Mouse (Mus musculus) C2C12 (cell line): ENCODE data around the gene Flywch1. TPM values are rescaled to one million over a fixed set of nuclear protein-coding genes. Genes with fewer than 3 reads are reported as not detected.

Source experiments
- H3K27me3 ChIP-seq: one replicate; pipeline ENCODE4 v1.6.1; 2011; ENCODE audit not compliant: control insufficient read depth, insufficient read depth, insufficient read length
- H3K36me3 ChIP-seq: one replicate; pipeline ENCODE4 v1.6.1; 2011; ENCODE audit not compliant: control insufficient read depth, insufficient read depth
- H3K4me3 ChIP-seq: one replicate; pipeline ENCODE4 v1.5.1; 2011; ENCODE audit warnings: mild to moderate bottlenecking, control low read depth; ENCODE audit not compliant: poor library complexity, insufficient read depth, severe bottlenecking
- H3K79me2 ChIP-seq: one replicate; pipeline ENCODE4 v1.6.1; 2011; ENCODE audit not compliant: control insufficient read depth, insufficient read depth
- H3K79me3 ChIP-seq: one replicate; pipeline ENCODE4 v1.6.1; 2011; ENCODE audit warnings: low read depth, control low read depth
- H3ac ChIP-seq: one replicate; pipeline ENCODE3; 2011; ENCODE audit warnings: low read depth; ENCODE audit not compliant: control insufficient read depth, insufficient read length
- CEBPB ChIP-seq: IDR thresholded peaks from one replicate; pipeline ENCODE4 v1.6.1; 2011; ENCODE audit warnings: low read depth, mild to moderate bottlenecking, control low read depth, moderate library complexity
- CTCF ChIP-seq: IDR thresholded peaks from one replicate; pipeline ENCODE4 v1.5.1; 2011; ENCODE audit not compliant: control insufficient read depth, insufficient read depth, insufficient read length
- FOSL1 ChIP-seq: IDR thresholded peaks from one replicate; pipeline ENCODE4 v1.8.0; 2011; ENCODE audit warnings: mild to moderate bottlenecking, low read length; ENCODE audit not compliant: poor library complexity, insufficient read depth, severe bottlenecking
- MAX ChIP-seq: IDR thresholded peaks from one replicate; pipeline ENCODE4 v1.6.1; 2011; ENCODE audit warnings: mild to moderate bottlenecking, control low read depth
- MYOD1 ChIP-seq: IDR thresholded peaks from one replicate; pipeline ENCODE4 v1.6.1; 2011; ENCODE audit warnings: low read depth; ENCODE audit not compliant: control insufficient read depth, insufficient read length
- MYOG ChIP-seq: IDR thresholded peaks from one replicate; pipeline ENCODE4 v1.6.1; 2011; ENCODE audit not compliant: control insufficient read depth, insufficient read length; ENCODE audit errors: extremely low read depth
- USF1 ChIP-seq: IDR thresholded peaks from one replicate; pipeline ENCODE4 v1.6.1; 2011; ENCODE audit warnings: low read depth, mild to moderate bottlenecking, control low read depth, moderate library complexity
- polyA plus RNA-seq: library from polyadenylated mRNA; unstranded; fragments of >200 nt; fragmentation: generic; extraction: Trizol; gene quantifications from one replicate; pipeline ENCODE4 v1.2.1, GENCODE M21; 2012; ENCODE audit warnings: missing spikeins

The Flywch1 gene
- polyA plus RNA-seq, 1 experiment, result 92.5 TPM

DNA sequence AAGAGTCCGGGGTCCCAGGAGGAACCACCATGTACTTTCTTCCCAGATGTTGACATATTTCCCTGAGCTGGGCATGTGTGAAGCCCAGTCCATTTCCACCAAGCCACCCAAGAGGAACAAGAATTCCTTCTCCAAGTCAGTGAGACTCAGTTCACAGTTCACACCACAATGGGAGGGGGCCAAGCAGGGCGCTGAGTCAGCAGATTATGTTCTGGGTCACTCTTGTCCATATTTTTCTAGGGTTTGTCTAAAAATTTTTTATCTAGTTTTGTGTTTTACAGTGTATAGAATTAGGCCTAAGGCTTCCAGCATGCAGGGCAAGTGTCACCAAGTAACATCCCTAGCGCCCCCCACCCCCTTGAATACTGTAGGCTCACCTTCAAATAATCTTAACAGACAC is 10.2 kb downstream of the Flywch1 start:
- no peak overlapping the region for H3ac ChIP-seq
- no peak for TF ChIP-seq MYOG
- no peak for TF ChIP-seq MAX
- TF ChIP-seq MYOD1, result no peak
- TF ChIP-seq CEBPB, result no peak
- no peak for TF ChIP-seq FOSL1
- no peak for TF ChIP-seq CTCF
- TF ChIP-seq USF1, result no peak
- H3K27me3 ChIP-seq, result no peaks in the 10 kb centered on the region
- H3K79me3 ChIP-seq, result no peaks in the 10 kb centered on the region
- H3K4me3 ChIP-seq, result no peak overlapping the region
- H3K36me3 ChIP-seq, result peaks cover 42% of the 10 kb centered on the region
- no peaks in the 10 kb centered on the region for H3K79me2 ChIP-seq

DNA sequence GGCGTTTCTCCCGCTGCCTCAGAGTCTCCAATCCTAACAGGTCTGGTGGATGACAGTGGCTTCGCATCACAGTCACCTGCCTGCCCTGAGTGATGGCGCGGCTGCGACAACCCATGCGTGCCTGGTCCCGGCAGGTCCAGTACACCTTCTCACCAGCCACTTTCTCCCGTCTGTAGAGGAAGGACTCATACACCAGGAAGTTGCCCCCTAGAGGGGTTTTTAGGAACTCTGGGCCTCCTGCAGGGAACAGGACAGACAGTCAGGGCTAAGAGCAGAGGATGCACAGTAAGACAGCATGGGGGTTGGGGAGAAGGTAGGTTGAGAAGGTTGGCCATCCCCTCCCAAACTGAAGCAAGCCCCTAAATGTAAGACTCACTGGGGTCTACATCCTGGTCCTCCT is 11.2 kb downstream of the Flywch1 start:
- Histone ChIP-seq H3ac (no peak overlapping the region), H3K4me3 (no peak overlapping the region), H3K79me3 (no peaks in the 10 kb centered on the region), H3K36me3 (peaks cover 51% of the 10 kb centered on the region), H3K79me2 (no peaks in the 10 kb centered on the region), H3K27me3 (no peaks in the 10 kb centered on the region)
- TF ChIP-seq CEBPB (no peak), USF1 (no peak), FOSL1 (no peak), MYOD1 (no peak), CTCF (no peak), MAX (no peak), MYOG (no peak)

- H3K4me3 ChIP-seq, result no peak overlapping the region
- H3ac ChIP-seq, result no peak overlapping the region
- TF ChIP-seq CTCF, result no peak
- no peak for TF ChIP-seq MYOD1
- no peak for TF ChIP-seq USF1
- H3K79me2 ChIP-seq, result no peaks in the 10 kb centered on the region
- H3K27me3 ChIP-seq, result no peaks in the 10 kb centered on the region
- peaks cover 59% of the 10 kb centered on the region for H3K36me3 ChIP-seq
- H3K79me3 ChIP-seq, result no peaks in the 10 kb centered on the region
These were observed 12.6 kb downstream of the Flywch1 start for GRCm38 (mm10) chr17:23758801-23759200.

- TF ChIP-seq MYOG (no peak), MYOD1 (no peak), MAX (no peak), CEBPB (no peak), FOSL1 (no peak), CTCF (no peak), USF1 (no peak)
- H3K36me3 ChIP-seq, result peaks cover 68% of the 10 kb centered on the region
- H3K79me3 ChIP-seq, result no peaks in the 10 kb centered on the region
- H3K27me3 ChIP-seq, result no peaks in the 10 kb centered on the region
- H3K79me2 ChIP-seq, result no peaks in the 10 kb centered on the region
- no peak overlapping the region for H3ac ChIP-seq
- no peak overlapping the region for H3K4me3 ChIP-seq
These were observed 13.8 kb downstream of the Flywch1 start for GRCm38 (mm10) chr17:23757581-23757980.

GRCm38 (mm10) chr17:23755689-23756088 is 15.7 kb downstream of the Flywch1 start:
- Histone ChIP-seq H3K79me3 (no peaks in the 10 kb centered on the region), H3K4me3 (no peak overlapping the region), H3K27me3 (no peaks in the 10 kb centered on the region), H3ac (no peak overlapping the region), H3K79me2 (no peaks in the 10 kb centered on the region), H3K36me3 (peaks cover 59% of the 10 kb centered on the region)
- TF ChIP-seq MYOD1 (no peak), CEBPB (no peak), USF1 (no peak), CTCF (no peak), MAX (no peak), MYOG (no peak)

- Histone ChIP-seq H3K79me2 (no peaks in the 10 kb centered on the region), H3K27me3 (peaks cover 12% of the 10 kb centered on the region), H3K36me3 (peaks cover 17% of the 10 kb centered on the region), H3K79me3 (no peaks in the 10 kb centered on the region), H3ac (peak overlapping the region; percentile 26), H3K4me3 (peak overlapping the region; percentile 2)
- TF ChIP-seq MYOD1 (no peak), MYOG (no peak), CTCF (no peak), FOSL1 (no peak), MAX (no peak), USF1 (no peak), CEBPB (no peak)
These were observed 21.8 kb downstream of the Flywch1 start for GRCm38 (mm10) chr17:23749400-23750191.
